Mouse (Mus musculus): Measurements from ENCODE around the gene Soga1. TPM values are rescaled to one million over a fixed set of nuclear protein-coding genes. Genes with fewer than 3 reads are reported as not detected.

The Soga1 gene
- total RNA-seq, 1 experiment: 11.8 TPM

GRCm38 (mm10) chr2:157099532-157100318, 20.7 kb upstream of the Soga1 start:
- in situ Hi-C loops (cut with MboI; ENCODE audit: low sequenced_read_pairs in 2 of 2, unreplicated experiment in 2 of 2): no loop called here

GRCm38 (mm10) chr2:157095005-157095755, 16.1 kb upstream of the Soga1 start:
- Histone ChIP-seq H3K4me1 (ENCODE audit: control insufficient read depth in 2 of 2, insufficient read depth in 2 of 2, low read length in 2 of 2, poor library complexity in 1 of 2) (peaks cover 2% of the 10 kb centered on the region in 2 experiments; a peak in 2 of 4 replicates), H3K27ac (ENCODE audit: insufficient read depth, low read depth, low read length, poor library complexity, severe bottlenecking) (no peak overlapping the region), H3K9me3 (ENCODE audit: control insufficient read depth, insufficient read depth, low read depth, low read length) (no peaks in the 10 kb centered on the region), H3K9ac (ENCODE audit: insufficient read depth, low read depth, low read length, poor library complexity, severe bottlenecking) (no peak overlapping the region), H3K36me3 (ENCODE audit: control insufficient read depth, insufficient read depth, low read length, poor library complexity, severe bottlenecking) (peaks cover 3% of the 10 kb centered on the region; the same call in 1 of the 2 replicates), H3K4me3 (ENCODE audit: insufficient read depth in 1 of 2, low read depth in 1 of 2, low read length in 2 of 2, poor library complexity in 1 of 2, severe bottlenecking in 1 of 2) (no peak overlapping the region)
- TF ChIP-seq ZC3H11A (IDR thresholded peaks at IDR 0.05; ENCODE audit: borderline replicate concordance, low read depth, low read length) (peak; percentile 91; the same call in 1 of the 2 replicates), CHD2 (IDR thresholded peaks at IDR 0.05; ENCODE audit: low read depth, low read length) (no peak)
- no peak for DNase-seq (ENCODE audit: low read depth, low spot score)
- in situ Hi-C loops (cut with MboI; ENCODE audit: low sequenced_read_pairs in 2 of 2, unreplicated experiment in 2 of 2): no loop called here

More at GRCm38 (mm10) chr2:157099532-157100318, 20.7 kb upstream of the Soga1 start:
- DNase-seq (ENCODE audit: low read depth, low spot score): no peak
- Histone ChIP-seq H3K9ac (ENCODE audit: insufficient read depth, low read depth, low read length, poor library complexity, severe bottlenecking) (no peak overlapping the region), H3K27ac (ENCODE audit: insufficient read depth, low read depth, low read length, poor library complexity, severe bottlenecking) (no peak overlapping the region), H3K4me1 (ENCODE audit: control insufficient read depth in 2 of 2, insufficient read depth in 2 of 2, low read length in 2 of 2, poor library complexity in 1 of 2) (peaks cover 3 to 6% of the 10 kb centered on the region in 2 experiments; a peak in 3 of 4 replicates), H3K36me3 (ENCODE audit: control insufficient read depth, insufficient read depth, low read length, poor library complexity, severe bottlenecking) (peaks cover 5% of the 10 kb centered on the region; the same call in 1 of the 2 replicates), H3K9me3 (ENCODE audit: control insufficient read depth, insufficient read depth, low read depth, low read length) (no peaks in the 10 kb centered on the region), H3K4me3 (ENCODE audit: insufficient read depth in 1 of 2, low read depth in 1 of 2, low read length in 2 of 2, poor library complexity in 1 of 2, severe bottlenecking in 1 of 2) (no peak overlapping the region)
- TF ChIP-seq HCFC1 (IDR thresholded peaks at IDR 0.05; ENCODE audit: borderline replicate concordance, insufficient read depth, low read length): no peak

- H3K27ac ChIP-seq (ENCODE audit: insufficient read depth, low read depth, low read length, poor library complexity, severe bottlenecking): no peak overlapping the region
- TF ChIP-seq ZNF384 (IDR thresholded peaks at IDR 0.05; ENCODE audit: low read depth, low read length) (no peak), ZC3H11A (IDR thresholded peaks at IDR 0.05; ENCODE audit: borderline replicate concordance, low read depth, low read length) (no peak), CHD2 (IDR thresholded peaks at IDR 0.05; ENCODE audit: low read depth, low read length) (no peak), MAFK (IDR thresholded peaks at IDR 0.05; ENCODE audit: insufficient read depth, low read depth, low read length) (no peak), HCFC1 (IDR thresholded peaks at IDR 0.05; ENCODE audit: borderline replicate concordance, insufficient read depth, low read length) (no peak)
- in situ Hi-C loops (cut with MboI; ENCODE audit: low sequenced_read_pairs in 2 of 2, unreplicated experiment in 2 of 2): no loop called here
- no peak for DNase-seq (ENCODE audit: low read depth, low spot score)
- H3K36me3 ChIP-seq (ENCODE audit: control insufficient read depth, insufficient read depth, low read length, poor library complexity, severe bottlenecking): no peaks in the 10 kb centered on the region
- no peaks in the 10 kb centered on the region for H3K4me1 ChIP-seq (ENCODE audit: control insufficient read depth in 2 of 2, insufficient read depth in 2 of 2, low read length in 2 of 2, poor library complexity in 1 of 2)
- no peak overlapping the region for H3K9ac ChIP-seq (ENCODE audit: insufficient read depth, low read depth, low read length, poor library complexity, severe bottlenecking)
- H3K9me3 ChIP-seq (ENCODE audit: control insufficient read depth, insufficient read depth, low read depth, low read length): no peaks in the 10 kb centered on the region
- H3K4me3 ChIP-seq (ENCODE audit: insufficient read depth in 1 of 2, low read depth in 1 of 2, low read length in 2 of 2, poor library complexity in 1 of 2, severe bottlenecking in 1 of 2): no peak overlapping the region
These were observed 13.0 kb upstream of the Soga1 start for GRCm38 (mm10) chr2:157092024-157092423.

GRCm38 (mm10) chr2:157087536-157088317, 8.7 kb upstream of the Soga1 start:
- H3K36me3 ChIP-seq (ENCODE audit: control insufficient read depth, insufficient read depth, low read length, poor library complexity, severe bottlenecking): no peaks in the 10 kb centered on the region
- in situ Hi-C loops (cut with MboI; ENCODE audit: low sequenced_read_pairs in 2 of 2, unreplicated experiment in 2 of 2): no loop called here
- H3K27ac ChIP-seq (ENCODE audit: insufficient read depth, low read depth, low read length, poor library complexity, severe bottlenecking): no peak overlapping the region
- H3K9ac ChIP-seq (ENCODE audit: insufficient read depth, low read depth, low read length, poor library complexity, severe bottlenecking): no peak overlapping the region
- no peak overlapping the region for H3K4me3 ChIP-seq (ENCODE audit: insufficient read depth in 1 of 2, low read depth in 1 of 2, low read length in 2 of 2, poor library complexity in 1 of 2, severe bottlenecking in 1 of 2)
- DNase-seq (ENCODE audit: low read depth, low spot score): no peak
- TF ChIP-seq CHD2 (IDR thresholded peaks at IDR 0.05; ENCODE audit: low read depth, low read length) (no peak), ZNF384 (IDR thresholded peaks at IDR 0.05; ENCODE audit: low read depth, low read length) (no peak), HCFC1 (IDR thresholded peaks at IDR 0.05; ENCODE audit: borderline replicate concordance, insufficient read depth, low read length) (no peak), MAFK (IDR thresholded peaks at IDR 0.05; ENCODE audit: insufficient read depth, low read depth, low read length) (no peak), ZC3H11A (IDR thresholded peaks at IDR 0.05; ENCODE audit: borderline replicate concordance, low read depth, low read length) (no peak)
- no peaks in the 10 kb centered on the region for H3K4me1 ChIP-seq (ENCODE audit: control insufficient read depth in 2 of 2, insufficient read depth in 2 of 2, low read length in 2 of 2, poor library complexity in 1 of 2)
- H3K9me3 ChIP-seq (ENCODE audit: control insufficient read depth, insufficient read depth, low read depth, low read length): no peaks in the 10 kb centered on the region

All from ES-E14 (cell line).